Mouse (Mus musculus): ENCODE measurements around the gene Trim39.

DNA sequence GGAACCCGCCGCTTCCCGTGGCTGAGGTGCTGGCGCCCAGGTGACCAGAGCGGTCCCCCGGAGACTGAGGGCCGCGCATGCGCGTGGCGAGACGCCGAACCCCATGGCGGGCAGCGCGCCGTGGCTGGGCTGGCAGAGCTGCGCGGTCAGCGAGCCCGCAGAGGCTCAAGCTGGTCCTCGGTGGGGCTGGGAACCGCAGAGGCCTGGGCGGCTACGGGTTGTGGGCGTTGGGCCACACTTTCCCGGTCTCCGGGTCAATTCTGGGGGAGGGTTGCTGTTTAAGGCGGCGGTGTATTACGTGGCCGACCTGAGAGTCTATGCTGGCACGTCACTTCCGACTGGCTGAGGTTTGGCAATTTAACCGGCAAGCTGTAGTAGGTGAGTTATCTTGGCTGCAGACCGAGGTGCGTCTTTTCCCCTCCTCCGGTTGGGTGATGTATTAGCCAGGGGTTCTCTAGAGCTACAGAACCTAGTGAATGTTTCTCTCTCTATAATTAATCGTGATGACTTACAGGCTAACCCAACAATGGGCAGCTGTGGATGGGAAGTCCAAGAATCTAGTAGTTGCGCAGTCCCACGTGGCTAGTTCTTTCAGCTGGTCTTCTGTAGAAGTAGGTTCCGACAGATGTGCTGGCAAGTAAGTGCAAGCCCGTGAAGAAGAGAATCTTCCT, at the start of gene Trim39:
- TF ChIP-seq POLR2A (IDR thresholded peaks at IDR 0.05; ENCODE audit: borderline replicate concordance, control insufficient read depth, low read depth, low read length) (no peak), CTCF (IDR thresholded peaks at IDR 0.05; ENCODE audit: control insufficient read depth, insufficient read depth, low read length) (no peak)

Data from bone marrow, adult 2 months (tissue).